Mouse (Mus musculus) thymus, adult 2 months (tissue): ENCODE measurements at regions not wholly inside any gene's neighbourhood (a gene's known extent, or its start where the extent isn't known, plus 50 kb on each side); places are given as distances from the start of the nearest gene placed in this dataset.

Source experiments
- DNase-seq: peaks from one replicate; pipeline ENCODE4 v3.0.0; 2021
- H3K27ac ChIP-seq: fragments of 200-500 bp; 2 replicates; pipeline ENCODE4 v1.5.1; 2012; ENCODE audit warnings: low read length, control low read depth; ENCODE audit not compliant: control insufficient read depth, insufficient read depth
- H3K27me3 ChIP-seq: fragments of 200-500 bp; 2 replicates; pipeline ENCODE4 v1.6.1; 2012; ENCODE audit warnings: mild to moderate bottlenecking, low read length, moderate library complexity, mixed read lengths; ENCODE audit not compliant: control insufficient read depth, insufficient read depth
- H3K36me3 ChIP-seq: fragments of 200-500 bp; 2 replicates; pipeline ENCODE4 v1.6.1; 2012; ENCODE audit warnings: mild to moderate bottlenecking, low read length, moderate library complexity; ENCODE audit not compliant: control insufficient read depth, insufficient read depth
- H3K4me1 ChIP-seq: fragments of 200-500 bp; replicated peaks from 2 replicates; pipeline ENCODE4 v1.6.1; 2012; ENCODE audit warnings: low read length; ENCODE audit not compliant: control insufficient read depth, insufficient read depth
- H3K4me3 ChIP-seq: fragments of 200-500 bp; 2 replicates; pipeline ENCODE4 v1.5.1; 2012; ENCODE audit warnings: mild to moderate bottlenecking, low read length, control low read depth, moderate library complexity; ENCODE audit not compliant: control insufficient read depth, insufficient read depth
- CTCF ChIP-seq: fragments of 200-500 bp; IDR thresholded peaks from 2 replicates; pipeline ENCODE4 v1.5.1; 2012; ENCODE audit warnings: mild to moderate bottlenecking, control low read depth, low read length, moderate library complexity, borderline replicate concordance; ENCODE audit not compliant: control insufficient read depth, poor library complexity, insufficient read depth; ENCODE audit errors: extremely low read depth
- POLR2A ChIP-seq: fragments of 200-500 bp; IDR thresholded peaks from 2 replicates; pipeline ENCODE4 v1.6.1; 2012; ENCODE audit warnings: mild to moderate bottlenecking, low read length, control low read depth, moderate library complexity; ENCODE audit not compliant: control insufficient read depth, poor library complexity, insufficient read depth; ENCODE audit errors: extremely low read depth
- WGBS: fragments of 180-500 bp; shearing (Covaris S2); methylation state at CpG from one replicate; pipeline ENCODE4 v1.1.7; 2018; 5-methylcytosine and 5-hydroxymethylcytosine counted together

DNA sequence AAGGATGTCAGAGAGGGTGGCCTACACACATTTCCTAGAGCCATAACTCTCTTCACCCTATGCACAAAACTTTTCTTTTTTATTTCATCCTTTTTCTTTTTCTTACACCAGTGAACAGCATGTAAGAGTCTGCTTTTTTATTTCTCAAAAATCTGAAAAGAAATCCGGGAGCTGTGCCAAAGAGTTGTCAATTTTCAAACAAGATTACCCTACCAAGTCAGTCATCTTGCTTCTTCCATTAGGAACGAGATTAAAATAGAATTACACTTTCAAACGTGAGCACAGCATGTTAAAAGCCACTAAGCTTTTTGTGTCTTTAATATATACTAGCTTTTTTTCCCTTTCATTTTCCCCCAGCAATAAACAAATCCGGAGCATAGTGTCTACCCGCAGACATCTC lies 232.2 kb upstream of the Smim15 start:
- Histone ChIP-seq H3K36me3 (no peaks in the 10 kb centered on the region), H3K27ac (no peak overlapping the region), H3K27me3 (no peaks in the 10 kb centered on the region), H3K4me1 (peaks cover 4% of the 10 kb centered on the region; the same call in 1 of the 2 replicates), H3K4me3 (no peak overlapping the region)
- TF ChIP-seq POLR2A (no peak), CTCF (no peak)
- no peak for DNase-seq
- WGBS, result 80% methylated on average over 5 of the region's 5 CpGs

GRCm38 (mm10) chr13:107810802-107811192 lies 233.4 kb upstream of the Smim15 start:
- DNase-seq, result no peak
- no peak overlapping the region for H3K4me3 ChIP-seq
- H3K36me3 ChIP-seq, result no peaks in the 10 kb centered on the region
- H3K4me1 ChIP-seq, result peaks cover 4% of the 10 kb centered on the region; the same call in 1 of the 2 replicates
- TF ChIP-seq POLR2A (no peak), CTCF (no peak)
- H3K27me3 ChIP-seq, result no peaks in the 10 kb centered on the region
- no peak overlapping the region for H3K27ac ChIP-seq
- 94% methylated on average over 9 of the region's 9 CpGs for WGBS

DNA sequence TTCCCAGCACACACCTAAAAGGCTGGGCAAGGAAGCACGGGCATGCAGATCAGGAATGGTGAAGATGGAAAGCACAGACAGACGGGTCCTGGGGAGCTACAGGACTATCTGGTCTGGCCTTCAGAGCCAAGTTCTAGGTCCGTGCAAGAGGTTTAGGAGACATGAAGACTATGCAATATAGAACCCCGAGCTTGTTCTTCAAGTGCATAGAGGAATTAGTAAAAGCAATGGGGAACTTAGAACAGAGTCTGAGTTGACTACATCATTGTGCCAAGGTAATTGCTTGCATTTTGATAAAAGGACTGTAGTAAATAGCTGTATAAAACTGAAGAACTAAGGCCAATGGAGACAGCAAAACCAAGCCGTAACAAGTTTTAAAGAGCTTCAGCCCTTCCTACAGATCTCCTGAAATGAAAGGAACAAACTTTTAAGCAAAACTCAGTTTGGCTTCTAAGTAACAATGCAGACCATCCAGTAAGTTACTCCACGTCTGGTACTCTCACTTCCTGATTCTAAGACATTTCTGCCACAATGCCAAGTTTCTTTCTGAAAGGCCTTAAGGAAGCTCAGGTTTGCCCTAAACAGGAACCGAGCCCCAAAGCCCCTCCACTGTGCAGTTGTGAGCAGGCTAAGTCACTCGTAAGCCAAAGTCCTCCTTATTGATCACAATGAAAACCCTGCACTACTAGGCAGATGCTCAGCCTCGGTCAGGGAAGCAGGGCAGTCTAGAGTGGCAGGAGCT lies 234.0 kb upstream of the Smim15 start:
- DNase-seq, result no peak
- 83% methylated on average over 9 of the region's 9 CpGs for WGBS
- TF ChIP-seq POLR2A (no peak), CTCF (no peak)
- Histone ChIP-seq H3K27ac (no peak overlapping the region), H3K36me3 (no peaks in the 10 kb centered on the region), H3K4me1 (peaks cover 4% of the 10 kb centered on the region; the same call in 1 of the 2 replicates), H3K4me3 (no peak overlapping the region), H3K27me3 (no peaks in the 10 kb centered on the region)

DNA sequence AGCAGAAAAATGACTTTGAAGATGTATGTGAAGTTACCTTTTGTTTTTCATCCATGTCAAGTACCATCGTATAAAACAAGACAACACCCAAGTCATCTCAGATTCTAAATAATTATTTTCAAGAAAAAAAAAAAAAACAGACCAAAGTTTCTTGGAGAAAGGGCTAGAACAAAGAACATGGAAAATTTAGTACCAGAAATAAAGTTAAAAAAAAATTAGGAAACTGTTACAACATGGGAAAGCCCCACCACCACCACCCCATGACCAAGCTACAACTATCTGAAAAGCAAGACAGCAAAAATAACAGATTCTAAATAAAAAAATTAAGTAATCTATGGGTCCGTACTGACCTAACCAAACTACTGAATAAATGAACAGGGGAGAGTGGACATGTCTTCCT lies 235.3 kb upstream of the Smim15 start:
- no peak for TF ChIP-seq POLR2A
- TF ChIP-seq CTCF, result no peak
- Histone ChIP-seq H3K4me3 (no peak overlapping the region), H3K27ac (no peak overlapping the region), H3K27me3 (no peaks in the 10 kb centered on the region), H3K4me1 (peaks cover 4% of the 10 kb centered on the region; the same call in 1 of the 2 replicates), H3K36me3 (no peaks in the 10 kb centered on the region)
- WGBS, result 94% methylated on average over 2 of the region's 2 CpGs
- no peak for DNase-seq

DNA sequence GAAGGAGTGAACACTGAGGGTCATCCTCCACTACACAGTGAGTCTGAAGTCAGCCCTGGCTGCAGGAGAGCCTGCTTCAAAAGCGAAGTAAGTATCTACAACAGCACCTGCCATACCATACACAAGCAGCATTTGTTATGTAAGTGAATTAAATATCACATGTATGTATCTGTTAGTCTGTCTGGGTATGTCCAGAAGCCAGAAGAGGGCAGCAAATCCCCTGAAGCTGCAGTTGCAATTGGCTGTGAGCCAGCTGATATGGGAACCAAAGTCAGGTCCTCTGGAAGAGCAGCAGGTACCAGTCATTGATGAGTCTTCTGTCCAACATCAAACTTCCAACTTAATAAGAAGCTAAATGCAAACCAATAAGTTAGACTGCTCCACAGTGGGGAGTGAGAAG lies 239.8 kb upstream of the Smim15 start:
- no peak for DNase-seq
- TF ChIP-seq POLR2A (no peak), CTCF (no peak)
- 91% methylated on average over 1 of the region's 1 CpGs for WGBS
- no peak overlapping the region for H3K27ac ChIP-seq
- no peaks in the 10 kb centered on the region for H3K27me3 ChIP-seq
- no peak overlapping the region for H3K4me3 ChIP-seq
- no peaks in the 10 kb centered on the region for H3K36me3 ChIP-seq
- no peaks in the 10 kb centered on the region for H3K4me1 ChIP-seq

- no peak for DNase-seq
Measured at GRCm38 (mm10) chr13:107799199-107799945, 244.9 kb upstream of the Smim15 start.

More at GRCm38 (mm10) chr13:107799199-107799945, 244.9 kb upstream of the Smim15 start:
- Histone ChIP-seq H3K4me1 (no peaks in the 10 kb centered on the region), H3K27ac (no peak overlapping the region), H3K27me3 (no peaks in the 10 kb centered on the region), H3K36me3 (no peaks in the 10 kb centered on the region), H3K4me3 (no peak overlapping the region)
- 92% methylated on average over 13 of the region's 13 CpGs for WGBS
- TF ChIP-seq POLR2A, result no peak
- TF ChIP-seq CTCF, result no peak
